Mouse (Mus musculus) lung, adult 2 months (tissue): Measurements from ENCODE around the gene Lrrc3c.

Source experiments
- CTCF ChIP-seq: fragments of 200-500 bp; IDR thresholded peaks from 2 replicates; pipeline ENCODE4 v1.5.1; 2011; ENCODE audit warnings: mild to moderate bottlenecking, low read length, control low read depth; ENCODE audit not compliant: insufficient read depth
- POLR2A ChIP-seq: fragments of 200-500 bp; IDR thresholded peaks from 2 replicates; pipeline ENCODE4 v1.6.1; 2011; ENCODE audit warnings: low read depth, mild to moderate bottlenecking, control low read depth, low read length, borderline replicate concordance; ENCODE audit errors: extremely low read depth

DNA sequence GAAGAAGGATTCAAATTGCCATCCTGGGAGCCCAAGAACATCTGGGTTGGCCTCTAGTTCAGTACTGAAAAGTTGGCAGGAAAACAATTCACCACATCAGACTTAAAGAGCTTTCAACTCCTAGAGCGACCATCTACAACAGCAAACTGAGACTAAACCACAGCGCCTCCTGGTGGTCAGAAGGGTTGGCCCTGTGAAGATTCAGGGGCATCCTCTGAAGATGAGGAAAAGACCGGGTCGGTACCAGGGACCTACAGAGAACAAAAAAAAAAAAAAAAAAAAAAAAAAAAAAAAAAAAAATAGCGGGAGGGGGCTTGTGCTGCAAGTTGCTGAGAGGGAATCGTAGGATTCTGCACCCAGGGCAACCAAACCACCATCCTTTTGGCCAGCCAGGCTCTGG is 728 bp upstream of the Lrrc3c start:
- TF ChIP-seq POLR2A = no peak
- TF ChIP-seq CTCF = peak; percentile 78
